Mouse (Mus musculus) heart, embryonic 15.5 days (tissue): ENCODE measurements at regions not wholly inside any gene's neighbourhood (a gene's known extent, or its start where the extent isn't known, plus 50 kb on each side); places are given as distances from the start of the nearest gene placed in this dataset.

Experiments used
- ATAC-seq: fragments of 200-750 bp; cut with Nextera tagmentation; replicated peaks from 2 replicates; pipeline ENCODE4 v1.8.0; 2017; ENCODE audit warnings: low read depth, moderate TSS enrichment; ENCODE audit not compliant: insufficient number of reproducible peaks, insufficient read depth, low FRiP score
- H3K27ac ChIP-seq: fragments of 300-500 bp; sonication (generic); 2 replicates; pipeline ENCODE4 v1.5.1; 2015; ENCODE audit warnings: mild to moderate bottlenecking, inconsistent platforms
- H3K27me3 ChIP-seq: fragments of 300-500 bp; sonication (generic); 2 replicates; pipeline ENCODE4 v1.6.1; 2015; ENCODE audit warnings: inconsistent platforms
- H3K36me3 ChIP-seq: fragments of 300-500 bp; sonication (generic); 2 replicates; pipeline ENCODE4 v1.6.1; 2015; ENCODE audit warnings: mild to moderate bottlenecking, inconsistent platforms
- H3K4me1 ChIP-seq: fragments of 300-500 bp; sonication (generic); replicated peaks from 2 replicates; pipeline ENCODE4 v1.6.1; 2015; ENCODE audit warnings: inconsistent platforms
- H3K4me2 ChIP-seq: fragments of 300-500 bp; sonication (generic); 2 replicates; pipeline ENCODE4 v1.6.1; 2015; ENCODE audit warnings: inconsistent platforms, mild to moderate bottlenecking, moderate library complexity
- H3K4me3 ChIP-seq: fragments of 300-500 bp; sonication (generic); 2 replicates; pipeline ENCODE4 v1.5.1; 2015; ENCODE audit warnings: mild to moderate bottlenecking, inconsistent platforms
- H3K9ac ChIP-seq: fragments of 300-500 bp; sonication (generic); 2 replicates; pipeline ENCODE4 v1.6.1; 2015; ENCODE audit warnings: mild to moderate bottlenecking, inconsistent platforms
- H3K9me3 ChIP-seq: fragments of 300-500 bp; sonication (generic); replicated peaks from 2 replicates; pipeline ENCODE4 v1.6.1; 2016; ENCODE audit warnings: inconsistent platforms
- whole genome bisulfite sequencing: fragments of 180-500 bp; shearing (Covaris S2); methylation state at CpG from one replicate; pipeline ENCODE4 v1.1.7; 2015; ENCODE audit warnings: mixed read lengths; 5-methylcytosine and 5-hydroxymethylcytosine counted together

- Histone ChIP-seq H3K4me1 (no peaks in the 10 kb centered on the region), H3K36me3 (no peaks in the 10 kb centered on the region), H3K4me2 (no peak overlapping the region), H3K4me3 (no peak overlapping the region), H3K27ac (no peak overlapping the region), H3K27me3 (no peaks in the 10 kb centered on the region), H3K9ac (no peak overlapping the region), H3K9me3 (no peaks in the 10 kb centered on the region)
- no peak for ATAC-seq
- WGBS: 51% methylated on average over 2 of the region's 2 CpGs
Measured at GRCm38 (mm10) chr9:51430426-51430825, 101.7 kb upstream of the 1810046K07Rik start.

GRCm38 (mm10) chr9:51437130-51437529, 108.4 kb upstream of the 1810046K07Rik start:
- Histone ChIP-seq H3K36me3 (no peaks in the 10 kb centered on the region), H3K4me3 (no peak overlapping the region), H3K27ac (no peak overlapping the region), H3K9me3 (no peaks in the 10 kb centered on the region), H3K9ac (no peak overlapping the region), H3K4me1 (no peaks in the 10 kb centered on the region), H3K27me3 (no peaks in the 10 kb centered on the region), H3K4me2 (no peak overlapping the region)
- no peak for ATAC-seq
- WGBS: 46% methylated on average over 2 of the region's 2 CpGs

GRCm38 (mm10) chr9:51441773-51442381, 113.2 kb upstream of the 1810046K07Rik start:
- H3K9me3 ChIP-seq: no peaks in the 10 kb centered on the region
- H3K27me3 ChIP-seq: no peaks in the 10 kb centered on the region
- no peaks in the 10 kb centered on the region for H3K4me1 ChIP-seq
- no peak overlapping the region for H3K9ac ChIP-seq
- H3K27ac ChIP-seq: no peak overlapping the region
- no peaks in the 10 kb centered on the region for H3K36me3 ChIP-seq
- 43% methylated on average over 5 of the region's 5 CpGs for WGBS
- no peak for ATAC-seq
- no peak overlapping the region for H3K4me3 ChIP-seq
- H3K4me2 ChIP-seq: no peak overlapping the region

- no peak overlapping the region for H3K27ac ChIP-seq
- no peak overlapping the region for H3K9ac ChIP-seq
- WGBS: 48% methylated on average over 2 of the region's 2 CpGs
- ATAC-seq: no peak
- H3K4me2 ChIP-seq: no peak overlapping the region
- H3K9me3 ChIP-seq: no peaks in the 10 kb centered on the region
- no peaks in the 10 kb centered on the region for H3K4me1 ChIP-seq
- H3K27me3 ChIP-seq: no peaks in the 10 kb centered on the region
- H3K4me3 ChIP-seq: no peak overlapping the region
- H3K36me3 ChIP-seq: no peaks in the 10 kb centered on the region
Measured at GRCm38 (mm10) chr9:51455690-51456089, 127.0 kb upstream of the 1810046K07Rik start.

- Histone ChIP-seq H3K4me3 (no peak overlapping the region), H3K27me3 (no peaks in the 10 kb centered on the region), H3K4me1 (no peaks in the 10 kb centered on the region), H3K27ac (no peak overlapping the region), H3K4me2 (no peak overlapping the region), H3K9ac (no peak overlapping the region), H3K9me3 (no peaks in the 10 kb centered on the region), H3K36me3 (no peaks in the 10 kb centered on the region)
- 71% methylated on average over 6 of the region's 6 CpGs for WGBS
- no peak for ATAC-seq
Measured at GRCm38 (mm10) chr9:51462463-51463024, 133.8 kb upstream of the 1810046K07Rik start.

GRCm38 (mm10) chr9:51470031-51470430, 141.3 kb upstream of the 1810046K07Rik start:
- Histone ChIP-seq H3K4me2 (no peak overlapping the region), H3K27me3 (no peaks in the 10 kb centered on the region), H3K9me3 (no peaks in the 10 kb centered on the region), H3K4me1 (no peaks in the 10 kb centered on the region), H3K27ac (no peak overlapping the region), H3K36me3 (no peaks in the 10 kb centered on the region), H3K9ac (no peak overlapping the region), H3K4me3 (no peak overlapping the region)
- ATAC-seq: no peak
- 74% methylated on average over 1 of the region's 1 CpGs for WGBS

DNA sequence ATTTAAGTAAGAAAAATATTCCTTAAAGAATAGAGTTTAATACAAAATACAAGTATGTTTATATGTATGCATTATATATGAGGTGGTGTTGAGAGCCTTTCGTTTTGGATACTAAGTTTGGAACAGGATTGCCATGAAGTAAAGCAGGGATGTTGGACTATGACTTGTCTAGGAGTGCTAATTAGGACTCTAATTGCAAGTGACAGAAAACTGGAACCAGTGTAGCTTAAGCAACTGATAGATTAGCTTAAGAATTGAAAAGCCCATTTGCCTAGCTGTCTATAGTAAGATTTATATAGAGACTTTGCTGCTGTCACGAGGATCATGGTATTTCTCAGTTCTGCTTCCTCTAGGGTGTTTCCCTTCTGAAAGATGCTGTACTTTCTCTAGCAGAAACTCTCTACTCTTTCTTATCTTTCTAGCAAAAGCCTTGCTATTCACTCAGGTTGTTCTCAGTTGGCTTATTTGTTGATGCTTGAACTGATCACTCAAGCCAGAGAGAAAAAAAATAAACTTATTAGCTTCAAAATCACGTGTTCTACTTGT, 147.9 kb upstream of the 1810046K07Rik start:
- H3K9me3 ChIP-seq: no peaks in the 10 kb centered on the region
- no peak for ATAC-seq
- H3K4me1 ChIP-seq: no peaks in the 10 kb centered on the region
- no peak overlapping the region for H3K27ac ChIP-seq
- WGBS: 50% methylated on average over 3 of the region's 3 CpGs
- no peak overlapping the region for H3K4me2 ChIP-seq
- no peak overlapping the region for H3K9ac ChIP-seq
- H3K27me3 ChIP-seq: no peaks in the 10 kb centered on the region
- H3K36me3 ChIP-seq: no peaks in the 10 kb centered on the region
- no peak overlapping the region for H3K4me3 ChIP-seq

GRCm38 (mm10) chr9:51487840-51488239, 159.1 kb upstream of the 1810046K07Rik start:
- WGBS: 51% methylated on average over 3 of the region's 3 CpGs
- ATAC-seq: no peak
- Histone ChIP-seq H3K4me2 (no peak overlapping the region), H3K36me3 (no peaks in the 10 kb centered on the region), H3K9me3 (no peaks in the 10 kb centered on the region), H3K4me3 (no peak overlapping the region), H3K9ac (no peak overlapping the region), H3K27me3 (no peaks in the 10 kb centered on the region), H3K27ac (no peak overlapping the region), H3K4me1 (no peaks in the 10 kb centered on the region)

GRCm38 (mm10) chr9:51507265-51507913, 178.7 kb upstream of the 1810046K07Rik start:
- ATAC-seq: no peak

GRCm38 (mm10) chr9:51517643-51518042, 188.9 kb upstream of the 1810046K07Rik start:
- 73% methylated on average over 2 of the region's 2 CpGs for WGBS

More at GRCm38 (mm10) chr9:51507265-51507913, 178.7 kb upstream of the 1810046K07Rik start:
- H3K4me3 ChIP-seq: no peak overlapping the region
- no peak overlapping the region for H3K27ac ChIP-seq
- no peaks in the 10 kb centered on the region for H3K36me3 ChIP-seq
- H3K4me1 ChIP-seq: no peaks in the 10 kb centered on the region
- no peak overlapping the region for H3K9ac ChIP-seq
- 65% methylated on average over 3 of the region's 3 CpGs for WGBS
- no peak overlapping the region for H3K4me2 ChIP-seq
- H3K27me3 ChIP-seq: no peaks in the 10 kb centered on the region
- no peaks in the 10 kb centered on the region for H3K9me3 ChIP-seq

GRCm38 (mm10) chr9:51518376-51518775, 189.7 kb upstream of the 1810046K07Rik start:
- Histone ChIP-seq H3K27ac (no peak overlapping the region), H3K4me2 (no peak overlapping the region), H3K36me3 (no peaks in the 10 kb centered on the region), H3K4me3 (no peak overlapping the region), H3K9me3 (no peaks in the 10 kb centered on the region), H3K27me3 (no peaks in the 10 kb centered on the region), H3K9ac (no peak overlapping the region), H3K4me1 (no peaks in the 10 kb centered on the region)
- WGBS: 66% methylated on average over 4 of the region's 4 CpGs
- no peak for ATAC-seq

More at GRCm38 (mm10) chr9:51517643-51518042, 188.9 kb upstream of the 1810046K07Rik start:
- no peak for ATAC-seq
- Histone ChIP-seq H3K9me3 (no peaks in the 10 kb centered on the region), H3K9ac (no peak overlapping the region), H3K27me3 (no peaks in the 10 kb centered on the region), H3K36me3 (no peaks in the 10 kb centered on the region), H3K4me2 (no peak overlapping the region), H3K27ac (no peak overlapping the region), H3K4me1 (no peaks in the 10 kb centered on the region), H3K4me3 (no peak overlapping the region)
